Mouse (Mus musculus) hindbrain, embryonic 16.5 days (tissue): ENCODE results near the gene Efcab1. TPM values are rescaled to one million over a fixed set of nuclear protein-coding genes. Genes with fewer than 3 reads are reported as not detected.
A peak's percentile ranks its signal among the peaks of the same experiment; 100 is the strongest.
"Not testable (repeated sequence)": the region's sequence is repeated elsewhere in the genome, so short reads cannot be mapped to it uniquely, and the experiment has no call there.

ENCODE experiments used
- ATAC-seq: fragments of 200-750 bp; cut with Nextera tagmentation; 2 replicates; pipeline ENCODE4 v1.8.0; 2017; ENCODE audit warnings: moderate TSS enrichment, moderate library complexity
- H3K27ac ChIP-seq: fragments of 300-500 bp; sonication (generic); 2 replicates; pipeline ENCODE4 v1.5.1; 2014; ENCODE audit warnings: low read depth, mild to moderate bottlenecking, control low read depth, low read length, moderate library complexity
- H3K27me3 ChIP-seq: fragments of 300-500 bp; sonication (generic); replicated peaks from 2 replicates; pipeline ENCODE4 v1.6.1; 2014; ENCODE audit warnings: low read length; ENCODE audit not compliant: control insufficient read depth, insufficient read depth
- H3K36me3 ChIP-seq: fragments of 300-500 bp; sonication (generic); 2 replicates; pipeline ENCODE4 v1.6.1; 2014; ENCODE audit warnings: mild to moderate bottlenecking, low read length, moderate library complexity, mixed read lengths; ENCODE audit not compliant: control insufficient read depth, insufficient read depth
- H3K4me1 ChIP-seq: fragments of 300-500 bp; sonication (generic); 2 replicates; pipeline ENCODE4 v1.6.1; 2014; ENCODE audit warnings: low read depth, low read length; ENCODE audit not compliant: control insufficient read depth, insufficient read depth
- H3K4me2 ChIP-seq: fragments of 300-500 bp; sonication (generic); 2 replicates; pipeline ENCODE4 v1.6.1; 2014; ENCODE audit warnings: mild to moderate bottlenecking, low read length, control low read depth, moderate library complexity
- H3K4me3 ChIP-seq: fragments of 300-500 bp; sonication (generic); 2 replicates; pipeline ENCODE4 v1.5.1; 2014; ENCODE audit warnings: mild to moderate bottlenecking, low read length, control low read depth, moderate library complexity
- H3K9ac ChIP-seq: fragments of 300-500 bp; sonication (generic); 2 replicates; pipeline ENCODE4 v1.6.1; 2014; ENCODE audit warnings: low read depth, mild to moderate bottlenecking, control low read depth, low read length, moderate library complexity
- H3K9me3 ChIP-seq: fragments of 300-500 bp; sonication (generic); 2 replicates; pipeline ENCODE4 v1.6.1; 2014; ENCODE audit warnings: mild to moderate bottlenecking, low read length, moderate library complexity; ENCODE audit not compliant: control insufficient read depth
- WGBS: fragments of 180-500 bp; shearing (Covaris S2); extraction: QIAGEN DNeasy Blood & Tissue Kit; methylation state at CpG from one replicate; pipeline ENCODE4 v1.1.7; 2014; 5-methylcytosine and 5-hydroxymethylcytosine counted together
- polyA plus RNA-seq: library from polyadenylated mRNA; unstranded; fragments of >200 nt; fragmentation: Nextera tagmentation; extraction: Ambion mirVana; gene quantifications from 2 replicates; pipeline ENCODE4 v1.2.1, GENCODE M21; 2015

Efcab1 gene
- polyA plus RNA-seq, 1 experiment from 2014 or later = 17.1 TPM

- WGBS = 67% methylated on average over 5 of the region's 7 CpGs
Observed at GRCm38 (mm10) chr16:14936478-14937166, 30.2 kb downstream of the Efcab1 start.

GRCm38 (mm10) chr16:14939552-14939951, 33.1 kb downstream of the Efcab1 start:
- H3K4me2 ChIP-seq = no peak overlapping the region
- no peaks in the 10 kb centered on the region for H3K27me3 ChIP-seq
- 81% methylated on average over 1 of the region's 1 CpGs for WGBS
- no peak for ATAC-seq
- H3K4me3 ChIP-seq = no peak overlapping the region
- no peak overlapping the region for H3K27ac ChIP-seq
- no peak overlapping the region for H3K9ac ChIP-seq
- no peaks in the 10 kb centered on the region for H3K9me3 ChIP-seq
- H3K4me1 ChIP-seq = no peaks in the 10 kb centered on the region
- H3K36me3 ChIP-seq = no peaks in the 10 kb centered on the region

More at GRCm38 (mm10) chr16:14936478-14937166, 30.2 kb downstream of the Efcab1 start:
- not testable (repeated sequence) for H3K27ac ChIP-seq, H3K9ac ChIP-seq, H3K4me3 ChIP-seq, H3K27me3 ChIP-seq, H3K36me3 ChIP-seq, H3K9me3 ChIP-seq, H3K4me1 ChIP-seq, H3K4me2 ChIP-seq, ATAC-seq

- Histone ChIP-seq H3K4me3 (no peak overlapping the region), H3K27me3 (no peaks in the 10 kb centered on the region), H3K9ac (no peak overlapping the region), H3K4me2 (no peak overlapping the region), H3K9me3 (no peaks in the 10 kb centered on the region), H3K36me3 (no peaks in the 10 kb centered on the region), H3K27ac (no peak overlapping the region), H3K4me1 (no peaks in the 10 kb centered on the region)
- WGBS = 64% methylated on average over 1 of the region's 1 CpGs
- ATAC-seq = no peak
Observed at GRCm38 (mm10) chr16:14939994-14940715, 33.7 kb downstream of the Efcab1 start.

- no peaks in the 10 kb centered on the region for H3K4me1 ChIP-seq
Observed at GRCm38 (mm10) chr16:14940898-14941297, 34.5 kb downstream of the Efcab1 start.

GRCm38 (mm10) chr16:14943530-14943929, 37.1 kb downstream of the Efcab1 start:
- Histone ChIP-seq H3K4me1 (no peaks in the 10 kb centered on the region), H3K27ac (no peak overlapping the region), H3K27me3 (no peaks in the 10 kb centered on the region), H3K4me3 (no peak overlapping the region), H3K4me2 (no peak overlapping the region), H3K9ac (no peak overlapping the region), H3K9me3 (no peaks in the 10 kb centered on the region), H3K36me3 (no peaks in the 10 kb centered on the region)
- ATAC-seq = no peak
- WGBS = 81% methylated on average over 2 of the region's 2 CpGs

More at GRCm38 (mm10) chr16:14940898-14941297, 34.5 kb downstream of the Efcab1 start:
- no peak overlapping the region for H3K4me2 ChIP-seq
- peak; percentile 61; the same call in 1 of the 2 replicates for ATAC-seq
- H3K27ac ChIP-seq = no peak overlapping the region
- no peaks in the 10 kb centered on the region for H3K9me3 ChIP-seq
- no peaks in the 10 kb centered on the region for H3K27me3 ChIP-seq
- H3K9ac ChIP-seq = no peak overlapping the region
- H3K36me3 ChIP-seq = no peaks in the 10 kb centered on the region
- WGBS = 62% methylated on average over 3 of the region's 3 CpGs
- H3K4me3 ChIP-seq = no peak overlapping the region

GRCm38 (mm10) chr16:14947561-14947960, 41.2 kb downstream of the Efcab1 start:
- not testable (repeated sequence) for H3K27me3 ChIP-seq, H3K4me3 ChIP-seq, H3K4me2 ChIP-seq, ATAC-seq, H3K4me1 ChIP-seq, H3K9ac ChIP-seq, H3K36me3 ChIP-seq, H3K9me3 ChIP-seq, H3K27ac ChIP-seq
- WGBS = 84% methylated on average over 2 of the region's 2 CpGs

- H3K27me3 ChIP-seq = no peaks in the 10 kb centered on the region
- H3K4me1 ChIP-seq = no peaks in the 10 kb centered on the region
- H3K9me3 ChIP-seq = no peaks in the 10 kb centered on the region
- no peak overlapping the region for H3K4me2 ChIP-seq
- H3K27ac ChIP-seq = no peak overlapping the region
- no peak overlapping the region for H3K9ac ChIP-seq
- no peak overlapping the region for H3K4me3 ChIP-seq
- ATAC-seq = no peak
- no peaks in the 10 kb centered on the region for H3K36me3 ChIP-seq
- WGBS = 84% methylated on average over 2 of the region's 2 CpGs
Observed at GRCm38 (mm10) chr16:14951894-14952293, 45.5 kb downstream of the Efcab1 start.

- Histone ChIP-seq H3K9me3 (no peaks in the 10 kb centered on the region), H3K9ac (no peak overlapping the region), H3K27ac (no peak overlapping the region), H3K36me3 (no peaks in the 10 kb centered on the region), H3K4me2 (no peak overlapping the region), H3K4me3 (no peak overlapping the region), H3K4me1 (no peaks in the 10 kb centered on the region), H3K27me3 (no peaks in the 10 kb centered on the region)
- no peak for ATAC-seq
- WGBS = 95% methylated on average over 8 of the region's 8 CpGs
Observed at GRCm38 (mm10) chr16:14959743-14960142, 53.3 kb downstream of the Efcab1 start.

GRCm38 (mm10) chr16:14973696-14974095, 67.3 kb downstream of the Efcab1 start:
- no peak for ATAC-seq
- no peak overlapping the region for H3K9ac ChIP-seq
- no peaks in the 10 kb centered on the region for H3K36me3 ChIP-seq
- WGBS = 93% methylated on average over 1 of the region's 1 CpGs
- H3K9me3 ChIP-seq = no peaks in the 10 kb centered on the region
- no peak overlapping the region for H3K4me3 ChIP-seq
- H3K27ac ChIP-seq = no peak overlapping the region
- H3K4me2 ChIP-seq = no peak overlapping the region
- no peaks in the 10 kb centered on the region for H3K4me1 ChIP-seq
- no peaks in the 10 kb centered on the region for H3K27me3 ChIP-seq
